Mouse (Mus musculus): ENCODE measurements at regions not wholly inside any gene's neighbourhood (a gene's known extent, or its start where the extent isn't known, plus 50 kb on each side); places are given as distances from the start of the nearest gene placed in this dataset.

- DNase-seq, result no peak
Measured at GRCm38 (mm10) chr6:120614526-120614925, 51.6 kb upstream of the Cecr2 start.

DNA sequence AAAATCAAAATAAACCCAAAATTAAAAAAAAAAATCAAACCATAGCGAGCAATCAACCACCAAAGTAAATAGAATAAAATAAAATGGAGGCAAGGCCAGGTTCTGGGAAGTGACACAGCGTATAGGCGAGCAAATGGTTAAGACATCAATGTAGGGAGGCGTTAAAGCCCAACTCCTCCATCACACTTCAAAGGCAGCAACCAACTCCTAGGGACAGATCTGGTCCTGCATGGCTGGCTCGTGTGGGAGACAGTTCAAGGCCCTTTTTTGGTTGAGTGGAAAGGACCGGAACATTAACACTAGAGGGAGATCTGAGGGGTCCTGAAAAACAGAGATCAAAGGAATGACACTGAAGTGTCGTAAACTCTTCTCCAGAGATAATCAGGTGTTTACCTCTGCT lies 53.8 kb upstream of the Cecr2 start:
- no peak for DNase-seq

DNA sequence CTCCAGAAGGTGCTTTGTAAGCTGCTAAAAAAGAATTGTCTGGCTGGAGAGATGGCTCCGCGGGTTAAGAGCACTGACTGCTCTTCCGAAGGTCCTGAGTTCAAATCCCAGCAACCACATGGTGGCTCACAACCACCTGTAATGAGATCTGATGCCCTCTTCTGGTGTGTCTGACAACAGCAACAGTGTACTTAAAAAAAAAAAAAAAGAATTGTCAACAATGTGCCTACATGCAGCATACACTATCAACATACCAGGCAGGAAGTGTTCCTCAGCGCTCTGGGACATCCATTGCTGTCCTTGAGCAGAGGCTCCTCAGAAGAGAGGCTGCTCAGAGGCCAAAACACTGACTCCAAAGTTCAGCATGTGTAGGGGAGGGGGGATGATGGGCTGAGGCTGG lies 56.3 kb upstream of the Cecr2 start:
- no peak for DNase-seq

DNA sequence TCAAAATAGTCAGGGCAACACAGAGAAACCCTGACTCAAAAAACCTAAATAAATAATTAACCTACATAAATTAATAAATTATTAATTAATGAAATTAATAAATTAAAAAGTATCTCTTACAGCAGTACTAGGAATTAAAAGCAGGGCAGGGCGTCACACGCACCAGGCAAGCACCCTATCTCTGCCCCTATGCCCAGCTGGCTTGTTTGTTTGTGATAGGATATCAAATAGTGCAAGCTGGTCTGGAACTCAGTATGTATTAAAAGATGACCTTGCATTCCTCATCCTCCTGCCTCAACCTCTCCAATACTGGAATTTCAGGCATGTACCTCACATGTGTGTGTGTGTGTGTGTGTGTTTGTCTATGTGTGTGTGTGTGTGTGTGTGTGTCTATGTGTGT lies 60.7 kb upstream of the Cecr2 start:
- no peak for DNase-seq

DNA sequence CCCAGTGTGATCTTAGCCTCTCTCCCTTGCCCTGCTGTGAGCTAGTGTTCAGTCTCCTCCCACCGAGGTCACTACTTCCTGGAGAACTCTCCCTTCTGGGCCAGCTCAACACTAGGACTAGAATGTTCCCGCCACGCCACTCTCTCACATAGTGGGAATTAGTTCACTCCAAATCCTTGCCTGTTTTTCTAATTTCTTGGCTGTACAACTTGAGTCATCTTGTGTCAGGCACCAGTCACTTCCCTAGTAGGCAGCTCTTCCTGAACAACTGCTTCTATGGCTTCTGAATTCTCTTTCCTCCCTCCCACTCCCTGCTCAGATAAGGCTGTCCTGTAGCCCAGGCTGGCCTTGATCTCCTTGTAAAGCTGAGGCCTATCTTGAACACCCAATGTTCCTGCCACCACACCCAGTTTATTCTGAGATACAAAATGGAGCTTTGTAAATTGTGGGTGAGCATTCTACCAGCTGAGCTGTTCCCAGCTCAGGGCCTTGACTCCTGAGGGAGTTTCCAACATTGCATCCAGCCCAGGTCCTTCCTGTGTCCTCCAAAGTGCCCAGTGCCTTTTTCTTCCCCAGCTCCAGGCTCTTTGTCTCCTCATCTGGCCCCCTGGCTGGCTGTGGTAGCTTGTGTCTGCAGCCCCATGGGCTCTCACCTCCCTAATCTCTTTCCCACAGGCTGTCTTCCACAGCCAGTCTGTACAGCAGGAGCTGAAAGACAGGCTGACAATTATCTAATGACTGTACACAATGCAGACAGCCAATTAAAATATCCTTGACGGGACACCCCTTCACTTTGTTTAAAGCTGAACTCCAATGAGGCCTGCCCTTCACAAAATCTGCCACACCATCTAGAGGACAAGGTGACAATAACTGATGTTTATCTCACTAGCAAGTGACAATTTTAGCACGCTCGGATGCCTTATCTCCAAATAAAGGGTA lies 61.9 kb upstream of the Cecr2 start:
- DNase-seq, result no peak

DNA sequence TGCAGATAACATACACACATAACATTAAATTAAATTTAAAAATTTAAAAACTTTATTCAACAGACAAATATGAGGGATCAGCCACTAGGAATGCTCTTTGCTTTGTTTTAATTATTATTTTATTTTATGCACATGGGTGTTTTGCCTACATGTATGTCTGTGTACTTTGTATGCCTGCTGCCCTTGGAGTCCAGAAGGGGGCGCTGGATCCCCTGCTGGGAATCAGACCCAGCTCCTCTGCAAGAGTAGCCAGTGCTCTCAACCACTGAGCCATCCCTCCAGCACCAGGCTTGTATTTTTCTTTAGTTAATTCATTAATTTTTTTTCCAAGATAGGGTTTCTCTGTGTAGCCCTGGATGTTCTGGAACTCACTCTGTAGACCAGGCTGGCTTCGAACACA lies 62.7 kb upstream of the Cecr2 start:
- peak; percentile 16 for DNase-seq

DNA sequence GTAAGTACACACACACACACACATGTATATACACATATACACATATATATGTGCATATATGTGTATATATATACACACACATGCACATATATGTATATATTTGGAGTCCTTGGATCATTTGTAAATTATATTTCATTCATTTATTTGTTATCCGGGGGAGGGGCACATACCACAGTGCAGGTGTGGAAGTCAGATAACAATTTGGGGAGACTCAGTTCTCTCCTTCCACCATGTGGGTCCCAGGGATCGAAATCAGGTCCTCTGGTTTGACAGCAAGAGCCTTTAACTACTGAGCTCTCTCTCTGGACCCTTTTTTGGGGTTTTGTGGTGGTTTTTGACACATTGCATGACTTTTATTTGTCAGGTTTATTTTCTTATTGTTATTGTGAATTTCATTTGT lies 65.8 kb upstream of the Cecr2 start:
- no peak for DNase-seq

GRCm38 (mm10) chr6:120598471-120598870 lies 67.4 kb upstream of the Hdhd5 start:
- DNase-seq, result no peak

GRCm38 (mm10) chr6:120597887-120598286 lies 66.8 kb upstream of the Hdhd5 start:
- no peak for DNase-seq

- DNase-seq, result no peak
Measured at GRCm38 (mm10) chr6:120596717-120597116, 65.6 kb upstream of the Hdhd5 start.

GRCm38 (mm10) chr6:120594463-120594862 lies 63.3 kb upstream of the Hdhd5 start:
- no peak for DNase-seq

DNA sequence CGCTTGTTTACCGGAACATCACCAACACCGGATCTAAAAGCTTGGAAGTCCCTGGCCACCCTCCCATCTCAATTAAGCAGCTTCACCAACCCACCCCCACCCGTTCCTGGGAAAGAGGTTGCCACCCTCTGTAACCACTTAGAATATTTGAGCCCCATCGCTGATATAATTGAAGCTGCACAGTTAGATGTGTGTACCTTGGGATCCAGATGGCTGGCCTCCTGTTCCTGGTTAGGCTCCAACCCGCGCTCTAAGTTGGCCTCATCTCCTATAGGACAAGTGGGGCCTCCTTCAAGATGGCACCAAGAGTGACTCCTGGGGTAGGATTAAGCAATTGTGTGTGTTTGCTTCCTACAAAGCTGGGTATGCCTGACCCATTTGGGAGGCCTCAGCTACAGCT lies 61.6 kb upstream of the Hdhd5 start:
- no peak for DNase-seq

- DNase-seq, result peak; percentile 17
Measured at GRCm38 (mm10) chr6:120592031-120592681, 61.0 kb upstream of the Hdhd5 start.

DNA sequence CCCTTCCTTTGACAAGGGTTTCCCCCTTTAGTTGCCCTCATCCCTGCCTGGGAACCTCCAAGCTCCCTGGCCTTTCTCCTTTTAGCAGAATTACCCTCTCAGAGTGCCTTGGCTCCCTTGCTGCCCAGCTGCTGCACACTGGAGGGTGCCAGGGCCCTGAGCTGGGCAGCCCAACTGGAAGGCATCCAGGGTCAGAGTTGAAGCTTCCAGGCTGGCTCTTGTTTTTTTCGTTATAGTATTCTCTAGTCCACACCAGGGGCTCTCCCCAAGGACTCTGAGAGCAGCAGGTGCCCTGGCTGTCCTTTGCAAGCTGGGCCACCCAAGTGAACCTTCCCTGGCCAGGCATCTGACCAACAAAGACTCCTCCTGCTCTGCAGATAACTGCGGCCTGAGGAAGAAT lies 59.1 kb upstream of the Hdhd5 start:
- no peak for DNase-seq

- DNase-seq, result no peak
Measured at GRCm38 (mm10) chr6:120588701-120589659, 57.9 kb upstream of the Hdhd5 start.

DNA sequence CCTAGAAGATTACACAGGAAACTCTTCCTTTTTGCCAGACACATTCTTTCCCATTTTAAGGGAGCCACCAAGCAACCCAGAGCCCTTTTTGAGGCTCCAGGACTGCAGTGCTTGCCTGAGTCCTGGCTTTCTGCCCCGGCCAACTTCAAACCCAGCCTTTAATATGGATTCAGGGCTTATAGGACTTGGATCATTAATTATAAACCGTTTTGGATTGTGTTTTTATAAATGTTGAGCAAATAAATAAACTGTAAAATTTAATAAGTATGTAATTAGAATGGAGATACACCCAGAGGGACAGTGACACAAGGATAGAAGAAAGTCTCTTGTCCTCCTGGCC lies 54.8 kb upstream of the Hdhd5 start:
- no peak for DNase-seq

DNA sequence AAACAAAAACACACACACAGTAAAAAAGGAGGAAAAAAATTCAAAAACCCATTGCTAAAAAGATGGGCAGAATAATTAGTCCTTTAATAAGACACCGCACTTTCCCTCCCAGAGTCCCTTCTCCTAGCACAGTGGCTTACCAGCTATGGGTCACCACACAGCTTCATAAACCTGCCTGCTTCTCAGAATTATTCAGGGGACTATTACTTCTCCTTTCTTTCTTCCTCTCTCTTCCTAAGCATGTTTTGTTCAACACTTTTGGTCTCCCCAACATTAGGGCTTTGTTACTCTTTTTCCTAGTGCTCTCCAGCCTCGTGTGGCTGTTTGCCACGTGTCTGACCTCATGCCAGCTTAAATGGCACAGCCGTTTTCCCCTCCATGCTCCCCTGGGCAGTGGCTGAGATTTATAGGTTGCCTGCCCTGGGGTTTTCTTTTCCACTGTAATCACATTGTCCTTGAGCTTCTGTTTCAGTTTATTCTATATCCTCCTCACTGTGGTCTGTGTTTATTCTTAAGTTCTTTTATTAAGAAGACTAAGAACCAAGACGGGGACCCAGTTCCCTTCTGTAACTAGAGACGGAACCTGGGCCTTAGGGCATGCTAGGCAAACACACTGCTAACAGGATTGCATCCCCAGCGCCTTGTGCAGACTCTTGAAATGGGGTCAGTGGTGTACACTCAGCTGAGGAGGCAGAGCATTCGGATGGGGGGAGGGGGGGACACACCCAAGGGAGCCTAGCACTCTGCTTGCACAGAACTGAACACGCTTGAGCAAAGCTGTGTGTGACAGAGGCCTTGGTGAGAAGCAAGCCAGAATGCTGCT lies 54.2 kb upstream of the Hdhd5 start:
- no peak for DNase-seq

GRCm38 (mm10) chr6:120581748-120582147 lies 50.6 kb upstream of the Hdhd5 start:
- no peak for DNase-seq
